In genomic region chr11:60811054-60811460, GRCm38 (mm10) we compare ENCODE assay signal across 7 mouse cellular contexts. TPM values are rescaled to one million over a fixed set of nuclear protein-coding genes. Genes with fewer than 3 reads are reported as not detected.
DNase-seq lines count a peak whose midpoint lies in the region; ATAC-seq lines count a peak whose summit lies in the region.

No protein-coding gene starts in this region.

- peak overlapping the region; percentile 76 for H3K4me2 ChIP-seq in embryonic facial prominence, embryonic 11.5 days (ENCODE audit: low read depth, low read length)
- H3K4me2 ChIP-seq in limb, embryonic 11.5 days (ENCODE audit: low read depth, severe bottlenecking): peak overlapping the region; percentile 65
- H3K4me2 ChIP-seq in midbrain, embryonic 14.5 days (ENCODE audit: low read length): peak overlapping the region; percentile 86

- no peaks in the 10 kb centered on the region for H3K36me3 ChIP-seq in embryonic facial prominence, embryonic 11.5 days (replicated peaks; ENCODE audit: control insufficient read depth, insufficient read depth, low read depth, low read length)
- no peaks in the 10 kb centered on the region for H3K36me3 ChIP-seq in limb, embryonic 11.5 days (ENCODE audit: control insufficient read depth, insufficient read depth, low read length)
- H3K36me3 ChIP-seq in midbrain, embryonic 14.5 days (ENCODE audit: control insufficient read depth, insufficient read depth, low read length): no peaks in the 10 kb centered on the region

- peak overlapping the region; percentile 49 for H3K4me3 ChIP-seq in embryonic facial prominence, embryonic 11.5 days (ENCODE audit: low read depth, low read length)
- H3K4me3 ChIP-seq in limb, embryonic 11.5 days (ENCODE audit: low read depth, low read length): peak overlapping the region; percentile 45
- peak overlapping the region; percentile 40 for H3K4me3 ChIP-seq in midbrain, embryonic 14.5 days (replicated peaks; ENCODE audit: low read depth, low read length)

- H3K9ac ChIP-seq in embryonic facial prominence, embryonic 11.5 days (replicated peaks; ENCODE audit: low read length): peak overlapping the region; percentile 49
- peak overlapping the region; percentile 47 for H3K9ac ChIP-seq in limb, embryonic 11.5 days (ENCODE audit: low read length)
- no peak overlapping the region; the same call in 1 of the 2 replicates for H3K9ac ChIP-seq in midbrain, embryonic 14.5 days (replicated peaks; ENCODE audit: low read length)

- H3K27ac ChIP-seq in embryonic facial prominence, embryonic 11.5 days (replicated peaks; ENCODE audit: low read depth, low read length): no peak overlapping the region
- no peak overlapping the region for H3K27ac ChIP-seq in limb, embryonic 11.5 days (replicated peaks; ENCODE audit: low read depth, low read length)
- H3K27ac ChIP-seq in midbrain, embryonic 14.5 days (replicated peaks; ENCODE audit: low read depth, low read length): no peak overlapping the region

- H3K4me1 ChIP-seq in embryonic facial prominence, embryonic 11.5 days (ENCODE audit: control insufficient read depth, insufficient read depth, low read length): no peaks in the 10 kb centered on the region
- H3K4me1 ChIP-seq in limb, embryonic 11.5 days (ENCODE audit: control insufficient read depth, insufficient read depth, low read length): peaks cover 7% of the 10 kb centered on the region; the same call in 1 of the 2 replicates
- H3K4me1 ChIP-seq in midbrain, embryonic 14.5 days (ENCODE audit: control insufficient read depth, insufficient read depth, low read length): no peaks in the 10 kb centered on the region

- no peaks in the 10 kb centered on the region for H3K9me3 ChIP-seq in embryonic facial prominence, embryonic 11.5 days (replicated peaks; ENCODE audit: control insufficient read depth, low read length)
- no peaks in the 10 kb centered on the region for H3K9me3 ChIP-seq in limb, embryonic 11.5 days (ENCODE audit: control insufficient read depth, low read length)
- no peaks in the 10 kb centered on the region for H3K9me3 ChIP-seq in midbrain, embryonic 14.5 days (ENCODE audit: control insufficient read depth, low read length)

- WGBS in embryonic facial prominence, embryonic 11.5 days: under 1% methylated on average over 29 of the region's 29 CpGs
- WGBS in limb, embryonic 11.5 days: 0% methylated on average over 29 of the region's 29 CpGs
- under 1% methylated on average over 29 of the region's 29 CpGs for WGBS in midbrain, embryonic 14.5 days

- H3K27me3 ChIP-seq in embryonic facial prominence, embryonic 11.5 days (ENCODE audit: control insufficient read depth, insufficient read depth, low read length): no peaks in the 10 kb centered on the region
- H3K27me3 ChIP-seq in limb, embryonic 11.5 days (ENCODE audit: control insufficient read depth, insufficient read depth, low read length): no peaks in the 10 kb centered on the region
- H3K27me3 ChIP-seq in midbrain, embryonic 14.5 days (ENCODE audit: control insufficient read depth, insufficient read depth, low read length): no peaks in the 10 kb centered on the region

- peak; percentile 98 for ATAC-seq in embryonic facial prominence, embryonic 11.5 days (replicated peaks; ENCODE audit: insufficient number of reproducible peaks, low FRiP score, low TSS enrichment, low read depth)
- peak; percentile 100 for ATAC-seq in granulocyte monocyte progenitor cell, adult 5-6 weeks (replicated peaks; ENCODE audit: poor library complexity, severe bottlenecking)
- ATAC-seq in limb, embryonic 11.5 days (ENCODE audit: insufficient number of reproducible peaks, low FRiP score, low TSS enrichment, low read depth): peak; percentile 100
- ATAC-seq in midbrain, embryonic 14.5 days (ENCODE audit: low FRiP score, low TSS enrichment): peak; percentile 89

- DNase-seq in adrenal gland, postnatal 14 days: peak; percentile 99
- DNase-seq in embryonic facial prominence, embryonic 11.5 days (ENCODE audit: low spot score): peak; percentile 97
- peak; percentile 98 for DNase-seq in kidney, adult 11 months
- peak; percentile 97 for DNase-seq in limb, embryonic 11.5 days (ENCODE audit: low spot score)
- DNase-seq in midbrain, embryonic 14.5 days: peak; percentile 90
- peak; percentile 92 to 93 for DNase-seq in spleen, adult 18-20 months

RNA-seq across cellular contexts. Expression of gene Shmt1, which starts 0.5 kb away (rescaled TPM):
- total RNA-seq in adrenal gland, postnatal 14 days (2021): 87.9 and 89.6 TPM in 2 replicates
- polyA plus RNA-seq in embryonic facial prominence, embryonic 11.5 days (2014; fragmentation: Nextera tagmentation; extraction: Ambion mirVana): 59.1 and 63.0 TPM in 2 replicates
- total RNA-seq in granulocyte monocyte progenitor cell, adult 5-6 weeks (2014; fragmentation: Nextera tagmentation): 49.9 and 84.1 TPM in 2 replicates
- total RNA-seq in granulocyte monocyte progenitor cell, adult 5-6 weeks (2017): 135 and 162 TPM in 2 replicates
- polyA plus RNA-seq in limb, embryonic 11.5 days (2014; fragmentation: Nextera tagmentation; extraction: Ambion mirVana): 69.4 and 75.5 TPM in 2 replicates
- 4.8 and 6.7 TPM in 2 replicates for polyA plus RNA-seq in midbrain, embryonic 14.5 days (2014; fragmentation: Nextera tagmentation; extraction: Ambion mirVana)

RNA-seq across cellular contexts. Expression of gene Dhrs7b, which starts 19.4 kb away (rescaled TPM):
- total RNA-seq in adrenal gland, postnatal 14 days (2021): 42.8 and 44.0 TPM in 2 replicates
- 30.7 and 33.7 TPM in 2 replicates for polyA plus RNA-seq in embryonic facial prominence, embryonic 11.5 days (2014; fragmentation: Nextera tagmentation; extraction: Ambion mirVana)
- total RNA-seq in granulocyte monocyte progenitor cell, adult 5-6 weeks (2014; fragmentation: Nextera tagmentation): 11.2 and 14.8 TPM in 2 replicates
- total RNA-seq in granulocyte monocyte progenitor cell, adult 5-6 weeks (2017): 15.4 and 18.2 TPM in 2 replicates
- 25.2 and 26.1 TPM in 2 replicates for polyA plus RNA-seq in limb, embryonic 11.5 days (2014; fragmentation: Nextera tagmentation; extraction: Ambion mirVana)
- polyA plus RNA-seq in midbrain, embryonic 14.5 days (2014; fragmentation: Nextera tagmentation; extraction: Ambion mirVana): 27.0 and 30.7 TPM in 2 replicates

RNA-seq across cellular contexts. Expression of gene Smcr8, which starts 33.7 kb away (rescaled TPM):
- 20.8 and 22.4 TPM in 2 replicates for total RNA-seq in adrenal gland, postnatal 14 days (2021)
- polyA plus RNA-seq in embryonic facial prominence, embryonic 11.5 days (2014; fragmentation: Nextera tagmentation; extraction: Ambion mirVana): 8.9 and 9.9 TPM in 2 replicates
- total RNA-seq in granulocyte monocyte progenitor cell, adult 5-6 weeks (2014; fragmentation: Nextera tagmentation): 29.0 and 36.9 TPM in 2 replicates
- total RNA-seq in granulocyte monocyte progenitor cell, adult 5-6 weeks (2017): 14.1 and 14.8 TPM in 2 replicates
- polyA plus RNA-seq in limb, embryonic 11.5 days (2014; fragmentation: Nextera tagmentation; extraction: Ambion mirVana): 9.0 and 9.2 TPM in 2 replicates
- polyA plus RNA-seq in midbrain, embryonic 14.5 days (2014; fragmentation: Nextera tagmentation; extraction: Ambion mirVana): 8.8 and 9.4 TPM in 2 replicates

RNA-seq across cellular contexts. Expression of gene Top3a, which starts 33.9 kb away (rescaled TPM):
- total RNA-seq in adrenal gland, postnatal 14 days (2021): 9.2 and 9.7 TPM in 2 replicates
- polyA plus RNA-seq in embryonic facial prominence, embryonic 11.5 days (2014; fragmentation: Nextera tagmentation; extraction: Ambion mirVana): 18.5 and 20.5 TPM in 2 replicates
- total RNA-seq in granulocyte monocyte progenitor cell, adult 5-6 weeks (2014; fragmentation: Nextera tagmentation): 17.7 and 25.5 TPM in 2 replicates
- 23.8 and 28.9 TPM in 2 replicates for total RNA-seq in granulocyte monocyte progenitor cell, adult 5-6 weeks (2017)
- 20.8 and 26.5 TPM in 2 replicates for polyA plus RNA-seq in limb, embryonic 11.5 days (2014; fragmentation: Nextera tagmentation; extraction: Ambion mirVana)
- polyA plus RNA-seq in midbrain, embryonic 14.5 days (2014; fragmentation: Nextera tagmentation; extraction: Ambion mirVana): 7.4 and 9.3 TPM in 2 replicates
